Mouse (Mus musculus): ENCODE results near the gene Slc48a1. TPM values are rescaled to one million over a fixed set of nuclear protein-coding genes. Genes with fewer than 3 reads are reported as not detected.

The Slc48a1 gene
- polyA plus RNA-seq, 1 experiment = 52.7 TPM

GRCm38 (mm10) chr15:97745331-97745730 lies 33.0 kb upstream of the Slc48a1 start:
- no peak overlapping the region for H3ac ChIP-seq (ENCODE audit: control insufficient read depth, insufficient read length)
- H3K36me3 ChIP-seq (ENCODE audit: control insufficient read depth, insufficient read depth) = no peaks in the 10 kb centered on the region
- H3K4me2 ChIP-seq (ENCODE audit: low read depth) = no peak overlapping the region
- peaks cover 45% of the 10 kb centered on the region for H3K27me3 ChIP-seq (ENCODE audit: control insufficient read depth, insufficient read depth, insufficient read length)
- no peak overlapping the region for H3K4me3 ChIP-seq
- H3K79me2 ChIP-seq (ENCODE audit: control insufficient read depth, insufficient read depth) = no peaks in the 10 kb centered on the region
- TF ChIP-seq MYOG (IDR thresholded peaks at IDR 0.05; ENCODE audit: control insufficient read depth in 1 of 3, insufficient read depth in 1 of 3, insufficient read length in 2 of 3, low read depth in 2 of 3) (no peak), POLR2AphosphoS2 (IDR thresholded peaks at IDR 0.05; ENCODE audit: insufficient read length, low read depth) (no peak), SRF (IDR thresholded peaks at IDR 0.05; ENCODE audit: control insufficient read depth, insufficient read length, low read depth) (no peak), MAX (IDR thresholded peaks at IDR 0.05; ENCODE audit: low read depth) (no peak), POLR2A (IDR thresholded peaks at IDR 0.05; ENCODE audit: insufficient read length, low read depth) (no peak), TCF12 (IDR thresholded peaks at IDR 0.05; ENCODE audit: insufficient read depth, poor library complexity, severe bottlenecking) (no peak), REST (IDR thresholded peaks at IDR 0.05; ENCODE audit: insufficient read depth, insufficient read length) (no peak), USF1 (IDR thresholded peaks at IDR 0.05; ENCODE audit: low read depth) (no peak), TCF3 (IDR thresholded peaks at IDR 0.05; ENCODE audit: insufficient read length, low read depth) (no peak), E2F4 (IDR thresholded peaks at IDR 0.05; ENCODE audit: insufficient read depth) (no peak), CEBPB (IDR thresholded peaks at IDR 0.05; ENCODE audit: insufficient read depth, poor library complexity, severe bottlenecking) (no peak), MYOD1 (IDR thresholded peaks at IDR 0.05; ENCODE audit: control insufficient read depth in 1 of 3, insufficient read length in 2 of 3, low read depth in 2 of 3) (no peak)

GRCm38 (mm10) chr15:97746278-97746677 lies 32.0 kb upstream of the Slc48a1 start:
- Histone ChIP-seq H3K36me3 (ENCODE audit: control insufficient read depth, insufficient read depth) (no peaks in the 10 kb centered on the region), H3K79me2 (ENCODE audit: control insufficient read depth, insufficient read depth) (no peaks in the 10 kb centered on the region), H3K4me2 (ENCODE audit: low read depth) (no peak overlapping the region), H3K27me3 (ENCODE audit: control insufficient read depth, insufficient read depth, insufficient read length) (peaks cover 41% of the 10 kb centered on the region), H3ac (ENCODE audit: control insufficient read depth, insufficient read length) (no peak overlapping the region), H3K4me3 (no peak overlapping the region)
- TF ChIP-seq MYOG (IDR thresholded peaks at IDR 0.05; ENCODE audit: control insufficient read depth in 1 of 3, insufficient read depth in 1 of 3, insufficient read length in 2 of 3, low read depth in 2 of 3) = no peak
- TF ChIP-seq SRF (IDR thresholded peaks at IDR 0.05; ENCODE audit: control insufficient read depth, insufficient read length, low read depth) = no peak
- no peak for TF ChIP-seq POLR2A (IDR thresholded peaks at IDR 0.05; ENCODE audit: insufficient read length, low read depth)
- no peak for TF ChIP-seq POLR2AphosphoS2 (IDR thresholded peaks at IDR 0.05; ENCODE audit: insufficient read length, low read depth)
- no peak for TF ChIP-seq TCF12 (IDR thresholded peaks at IDR 0.05; ENCODE audit: insufficient read depth, poor library complexity, severe bottlenecking)
- TF ChIP-seq MYOD1 (IDR thresholded peaks at IDR 0.05; ENCODE audit: control insufficient read depth in 1 of 3, insufficient read length in 2 of 3, low read depth in 2 of 3) = no peak
- TF ChIP-seq TCF3 (IDR thresholded peaks at IDR 0.05; ENCODE audit: insufficient read length, low read depth) = no peak
- no peak for TF ChIP-seq E2F4 (IDR thresholded peaks at IDR 0.05; ENCODE audit: insufficient read depth)
- TF ChIP-seq REST (IDR thresholded peaks at IDR 0.05; ENCODE audit: insufficient read depth, insufficient read length) = no peak
- TF ChIP-seq MAX (IDR thresholded peaks at IDR 0.05; ENCODE audit: low read depth) = no peak
- TF ChIP-seq CEBPB (IDR thresholded peaks at IDR 0.05; ENCODE audit: insufficient read depth, poor library complexity, severe bottlenecking) = no peak
- no peak for TF ChIP-seq USF1 (IDR thresholded peaks at IDR 0.05; ENCODE audit: low read depth)

GRCm38 (mm10) chr15:97746748-97747147 lies 31.6 kb upstream of the Slc48a1 start:
- Histone ChIP-seq H3K36me3 (ENCODE audit: control insufficient read depth, insufficient read depth) (no peaks in the 10 kb centered on the region), H3K79me2 (ENCODE audit: control insufficient read depth, insufficient read depth) (no peaks in the 10 kb centered on the region), H3K4me2 (ENCODE audit: low read depth) (no peak overlapping the region), H3ac (ENCODE audit: control insufficient read depth, insufficient read length) (no peak overlapping the region), H3K27me3 (ENCODE audit: control insufficient read depth, insufficient read depth, insufficient read length) (peaks cover 37% of the 10 kb centered on the region), H3K4me3 (no peak overlapping the region)
- TF ChIP-seq E2F4 (IDR thresholded peaks at IDR 0.05; ENCODE audit: insufficient read depth) (no peak), POLR2AphosphoS2 (IDR thresholded peaks at IDR 0.05; ENCODE audit: insufficient read length, low read depth) (no peak), MAX (IDR thresholded peaks at IDR 0.05; ENCODE audit: low read depth) (no peak), SRF (IDR thresholded peaks at IDR 0.05; ENCODE audit: control insufficient read depth, insufficient read length, low read depth) (no peak), MYOG (IDR thresholded peaks at IDR 0.05; ENCODE audit: control insufficient read depth in 1 of 3, insufficient read depth in 1 of 3, insufficient read length in 2 of 3, low read depth in 2 of 3) (no peak), USF1 (IDR thresholded peaks at IDR 0.05; ENCODE audit: low read depth) (no peak), CEBPB (IDR thresholded peaks at IDR 0.05; ENCODE audit: insufficient read depth, poor library complexity, severe bottlenecking) (no peak), REST (IDR thresholded peaks at IDR 0.05; ENCODE audit: insufficient read depth, insufficient read length) (no peak), POLR2A (IDR thresholded peaks at IDR 0.05; ENCODE audit: insufficient read length, low read depth) (no peak), MYOD1 (IDR thresholded peaks at IDR 0.05; ENCODE audit: control insufficient read depth in 1 of 3, insufficient read length in 2 of 3, low read depth in 2 of 3) (no peak), TCF3 (IDR thresholded peaks at IDR 0.05; ENCODE audit: insufficient read length, low read depth) (no peak)

GRCm38 (mm10) chr15:97747486-97747885 lies 30.8 kb upstream of the Slc48a1 start:
- no peak overlapping the region for H3ac ChIP-seq (ENCODE audit: control insufficient read depth, insufficient read length)
- no peak overlapping the region for H3K4me2 ChIP-seq (ENCODE audit: low read depth)
- no peaks in the 10 kb centered on the region for H3K36me3 ChIP-seq (ENCODE audit: control insufficient read depth, insufficient read depth)
- TF ChIP-seq USF1 (IDR thresholded peaks at IDR 0.05; ENCODE audit: low read depth) (no peak), MYOD1 (IDR thresholded peaks at IDR 0.05; ENCODE audit: control insufficient read depth in 1 of 3, insufficient read length in 2 of 3, low read depth in 2 of 3) (no peak), CEBPB (IDR thresholded peaks at IDR 0.05; ENCODE audit: insufficient read depth, poor library complexity, severe bottlenecking) (no peak), REST (IDR thresholded peaks at IDR 0.05; ENCODE audit: insufficient read depth, insufficient read length) (no peak), E2F4 (IDR thresholded peaks at IDR 0.05; ENCODE audit: insufficient read depth) (no peak), SRF (IDR thresholded peaks at IDR 0.05; ENCODE audit: control insufficient read depth, insufficient read length, low read depth) (no peak), POLR2AphosphoS2 (IDR thresholded peaks at IDR 0.05; ENCODE audit: insufficient read length, low read depth) (no peak), TCF12 (IDR thresholded peaks at IDR 0.05; ENCODE audit: insufficient read depth, poor library complexity, severe bottlenecking) (no peak), MAX (IDR thresholded peaks at IDR 0.05; ENCODE audit: low read depth) (no peak), POLR2A (IDR thresholded peaks at IDR 0.05; ENCODE audit: insufficient read length, low read depth) (no peak), TCF3 (IDR thresholded peaks at IDR 0.05; ENCODE audit: insufficient read length, low read depth) (no peak), MYOG (IDR thresholded peaks at IDR 0.05; ENCODE audit: control insufficient read depth in 1 of 3, insufficient read depth in 1 of 3, insufficient read length in 2 of 3, low read depth in 2 of 3) (no peak)
- H3K27me3 ChIP-seq (ENCODE audit: control insufficient read depth, insufficient read depth, insufficient read length) = peaks cover 37% of the 10 kb centered on the region
- H3K4me3 ChIP-seq = no peak overlapping the region
- H3K79me2 ChIP-seq (ENCODE audit: control insufficient read depth, insufficient read depth) = no peaks in the 10 kb centered on the region

Data from myocyte (in vitro differentiated cells).